Mouse (Mus musculus): ENCODE results near the gene Adam19. TPM values are rescaled to one million over a fixed set of nuclear protein-coding genes. Genes with fewer than 3 reads are reported as not detected.

Gene Adam19
- 7.8 to 13.7 TPM (median 10.7 TPM) in 3 replicates for total RNA-seq (2017)

GRCm38 (mm10) chr11:46055896-46056769 lies at the start of gene Adam19:
Adam19 (plus strand) TSS chr11:46055992.
- ATAC-seq (replicated peaks; ENCODE audit: insufficient number of reproducible peaks, low FRiP score, low TSS enrichment, poor library complexity, severe bottlenecking), result peak; percentile 45; the same call in 1 of the 2 replicates

GRCm38 (mm10) chr11:46016061-46016460 lies 39.7 kb upstream of the Adam19 start:
- ATAC-seq (replicated peaks; ENCODE audit: insufficient number of reproducible peaks, low FRiP score, low TSS enrichment, poor library complexity, severe bottlenecking), result no peak

GRCm38 (mm10) chr11:46020246-46020645 lies 35.5 kb upstream of the Adam19 start:
- no peak for ATAC-seq (replicated peaks; ENCODE audit: insufficient number of reproducible peaks, low FRiP score, low TSS enrichment, poor library complexity, severe bottlenecking)

- no peak for ATAC-seq (replicated peaks; ENCODE audit: insufficient number of reproducible peaks, low FRiP score, low TSS enrichment, poor library complexity, severe bottlenecking)
Measured at GRCm38 (mm10) chr11:46021850-46022249, 33.9 kb upstream of the Adam19 start.

GRCm38 (mm10) chr11:46022983-46023382 lies 32.8 kb upstream of the Adam19 start:
- no peak for ATAC-seq (replicated peaks; ENCODE audit: insufficient number of reproducible peaks, low FRiP score, low TSS enrichment, poor library complexity, severe bottlenecking)

- no peak for ATAC-seq (replicated peaks; ENCODE audit: insufficient number of reproducible peaks, low FRiP score, low TSS enrichment, poor library complexity, severe bottlenecking)
Measured at GRCm38 (mm10) chr11:46025962-46026392, 29.8 kb upstream of the Adam19 start.

GRCm38 (mm10) chr11:46027952-46028814 lies 27.6 kb upstream of the Adam19 start:
- ATAC-seq (replicated peaks; ENCODE audit: insufficient number of reproducible peaks, low FRiP score, low TSS enrichment, poor library complexity, severe bottlenecking), result no peak

GRCm38 (mm10) chr11:46029485-46029884 lies 26.3 kb upstream of the Adam19 start:
- no peak for ATAC-seq (replicated peaks; ENCODE audit: insufficient number of reproducible peaks, low FRiP score, low TSS enrichment, poor library complexity, severe bottlenecking)

GRCm38 (mm10) chr11:46030026-46030425 lies 25.8 kb upstream of the Adam19 start:
- no peak for ATAC-seq (replicated peaks; ENCODE audit: insufficient number of reproducible peaks, low FRiP score, low TSS enrichment, poor library complexity, severe bottlenecking)

GRCm38 (mm10) chr11:46031470-46031869 lies 24.3 kb upstream of the Adam19 start:
- no peak for ATAC-seq (replicated peaks; ENCODE audit: insufficient number of reproducible peaks, low FRiP score, low TSS enrichment, poor library complexity, severe bottlenecking)

GRCm38 (mm10) chr11:46032956-46033355 lies 22.8 kb upstream of the Adam19 start:
- no peak for ATAC-seq (replicated peaks; ENCODE audit: insufficient number of reproducible peaks, low FRiP score, low TSS enrichment, poor library complexity, severe bottlenecking)

- ATAC-seq (replicated peaks; ENCODE audit: insufficient number of reproducible peaks, low FRiP score, low TSS enrichment, poor library complexity, severe bottlenecking), result no peak
Measured at GRCm38 (mm10) chr11:46036374-46036773, 19.4 kb upstream of the Adam19 start.

- ATAC-seq (replicated peaks; ENCODE audit: insufficient number of reproducible peaks, low FRiP score, low TSS enrichment, poor library complexity, severe bottlenecking), result no peak
Measured at GRCm38 (mm10) chr11:46038901-46039300, 16.9 kb upstream of the Adam19 start.

GRCm38 (mm10) chr11:46039335-46039734 lies 16.5 kb upstream of the Adam19 start:
- no peak for ATAC-seq (replicated peaks; ENCODE audit: insufficient number of reproducible peaks, low FRiP score, low TSS enrichment, poor library complexity, severe bottlenecking)

GRCm38 (mm10) chr11:46040841-46041556 lies 14.8 kb upstream of the Adam19 start:
- no peak for ATAC-seq (replicated peaks; ENCODE audit: insufficient number of reproducible peaks, low FRiP score, low TSS enrichment, poor library complexity, severe bottlenecking)

- ATAC-seq (replicated peaks; ENCODE audit: insufficient number of reproducible peaks, low FRiP score, low TSS enrichment, poor library complexity, severe bottlenecking), result no peak
Measured at GRCm38 (mm10) chr11:46041607-46042267, 14.1 kb upstream of the Adam19 start.

- ATAC-seq (replicated peaks; ENCODE audit: insufficient number of reproducible peaks, low FRiP score, low TSS enrichment, poor library complexity, severe bottlenecking), result no peak
Measured at GRCm38 (mm10) chr11:46044781-46045180, 11.0 kb upstream of the Adam19 start.

- no peak for ATAC-seq (replicated peaks; ENCODE audit: insufficient number of reproducible peaks, low FRiP score, low TSS enrichment, poor library complexity, severe bottlenecking)
Measured at GRCm38 (mm10) chr11:46047264-46047663, 8.5 kb upstream of the Adam19 start.

Measured in monocyte, adult 5-6 weeks (primary cell).